Mouse (Mus musculus) kidney, postnatal 0 days (tissue): ENCODE measurements around the gene Cnot1. TPM values are rescaled to one million over a fixed set of nuclear protein-coding genes. Genes with fewer than 3 reads are reported as not detected.
A peak's percentile ranks its signal among the peaks of the same experiment; 100 is the strongest.

Experiments
- ATAC-seq: fragments of 200-750 bp; cut with Nextera tagmentation; replicated peaks from 2 replicates; pipeline ENCODE4 v1.8.0; 2017; ENCODE audit warnings: low read depth, moderate number of reproducible peaks, moderate TSS enrichment, moderate library complexity; ENCODE audit not compliant: low FRiP score
- DNase-seq: peaks from one replicate; pipeline ENCODE4 v3.0.0-alpha.2; 2016; ENCODE audit warnings: low spot score
- H3K27ac ChIP-seq: fragments of 300-500 bp; sonication (generic); 2 replicates; pipeline ENCODE4 v1.5.1; 2014; ENCODE audit warnings: mild to moderate bottlenecking
- H3K27me3 ChIP-seq: fragments of 300-500 bp; sonication (generic); 2 replicates; pipeline ENCODE4 v1.6.1; 2014; ENCODE audit warnings: low read length, mixed read lengths; ENCODE audit not compliant: insufficient read depth
- H3K36me3 ChIP-seq: fragments of 300-500 bp; sonication (generic); 2 replicates; pipeline ENCODE4 v1.6.1; 2014; ENCODE audit warnings: low read length, mixed read lengths; ENCODE audit not compliant: insufficient read depth
- H3K4me1 ChIP-seq: fragments of 300-500 bp; sonication (generic); replicated peaks from 2 replicates; pipeline ENCODE4 v1.6.1; 2014; ENCODE audit warnings: antibody characterized with exemption, low read length, mixed read lengths; ENCODE audit not compliant: insufficient read depth
- H3K4me2 ChIP-seq: fragments of 300-500 bp; sonication (generic); 2 replicates; pipeline ENCODE4 v1.6.1; 2014; ENCODE audit warnings: mild to moderate bottlenecking, low read length, moderate library complexity, mixed read lengths
- H3K4me3 ChIP-seq: fragments of 300-500 bp; sonication (generic); replicated peaks from 2 replicates; pipeline ENCODE4 v1.5.1; 2014; ENCODE audit warnings: low read depth, low read length
- H3K9ac ChIP-seq: fragments of 300-500 bp; sonication (generic); 2 replicates; pipeline ENCODE4 v1.6.1; 2014; ENCODE audit warnings: low read depth, low read length
- H3K9me3 ChIP-seq: fragments of 300-500 bp; sonication (generic); replicated peaks from 2 replicates; pipeline ENCODE4 v1.6.1; 2016; ENCODE audit warnings: low read length, inconsistent platforms, mixed read lengths
- CTCF ChIP-seq: IDR thresholded peaks from 2 replicates; pipeline ENCODE4 v1.5.1; 2016; ENCODE audit warnings: antibody characterized with exemption, low read depth, mild to moderate bottlenecking, moderate library complexity
- WGBS: fragments of 180-500 bp; shearing (Covaris S2); extraction: QIAGEN DNeasy Blood & Tissue Kit; methylation state at CpG from one replicate; pipeline ENCODE4 v1.1.7; 2014; 5-methylcytosine and 5-hydroxymethylcytosine counted together
- polyA plus RNA-seq: library from polyadenylated mRNA; unstranded; fragments of >200 nt; fragmentation: Nextera tagmentation; extraction: Ambion mirVana; gene quantifications from 2 replicates; pipeline ENCODE4 v1.2.1, GENCODE M21; 2015

Gene Cnot1
- polyA plus RNA-seq, 1 experiment from 2014 or later, result 28.7 TPM

DNA sequence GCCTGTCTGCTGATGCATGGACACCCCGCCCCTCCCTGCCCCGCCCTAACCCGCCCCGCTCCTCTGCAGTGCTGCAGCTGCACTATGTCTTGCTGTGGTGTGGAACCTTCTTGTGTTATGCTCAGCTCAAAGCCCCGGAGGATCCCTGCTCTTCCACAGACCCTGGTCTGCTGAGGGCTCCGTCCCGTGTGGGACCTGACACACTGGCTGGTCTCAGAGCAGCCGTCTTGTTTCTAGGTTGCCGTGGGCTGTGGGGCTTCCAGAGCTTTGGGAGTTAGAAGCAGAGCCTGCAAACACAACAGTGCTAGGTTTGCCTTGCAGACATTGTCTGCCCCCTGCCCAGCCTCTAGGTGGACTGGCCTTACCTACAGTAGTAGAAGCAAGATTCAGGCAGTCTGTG lies 94.9 kb downstream of the Cnot1 start:
- no peak for ATAC-seq
- no peak for TF ChIP-seq CTCF

DNA sequence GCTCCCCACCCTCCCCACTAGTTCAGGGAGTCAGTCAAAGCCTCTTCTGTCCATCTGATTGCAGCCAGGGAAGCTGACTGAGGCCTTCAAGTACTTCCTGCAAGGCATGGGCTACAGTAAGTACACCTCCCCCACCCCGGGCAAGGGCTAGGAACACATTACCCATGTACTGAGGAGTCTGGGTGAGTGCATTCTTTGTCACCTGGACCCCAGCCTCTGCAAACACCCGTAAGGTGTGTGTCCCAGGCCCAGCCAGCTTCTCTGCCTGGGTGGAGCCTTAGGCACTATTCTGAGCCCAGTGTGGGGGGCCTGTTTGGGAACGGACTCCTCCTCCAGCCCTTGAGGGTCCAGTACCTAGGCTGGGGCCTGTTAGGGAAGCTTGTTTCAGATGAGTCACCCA lies 96.2 kb downstream of the Cnot1 start:
- Histone ChIP-seq H3K36me3 (no peaks in the 10 kb centered on the region), H3K4me1 (no peaks in the 10 kb centered on the region), H3K4me3 (no peak overlapping the region), H3K9me3 (no peaks in the 10 kb centered on the region), H3K9ac (no peak overlapping the region), H3K4me2 (no peak overlapping the region), H3K27me3 (no peaks in the 10 kb centered on the region), H3K27ac (no peak overlapping the region)
- ATAC-seq, result no peak
- DNase-seq, result no peak
- WGBS, result 66% methylated on average over 3 of the region's 3 CpGs
- no peak for TF ChIP-seq CTCF

More for the DNA sequence above, 94.9 kb downstream of the Cnot1 start:
- Histone ChIP-seq H3K36me3 (no peaks in the 10 kb centered on the region), H3K4me3 (no peak overlapping the region), H3K9me3 (no peaks in the 10 kb centered on the region), H3K27ac (no peak overlapping the region), H3K4me1 (no peaks in the 10 kb centered on the region; the same call in 1 of the 2 replicates), H3K4me2 (no peak overlapping the region), H3K27me3 (no peaks in the 10 kb centered on the region), H3K9ac (no peak overlapping the region)
- 76% methylated on average over 9 of the region's 9 CpGs for WGBS
- no peak for DNase-seq

DNA sequence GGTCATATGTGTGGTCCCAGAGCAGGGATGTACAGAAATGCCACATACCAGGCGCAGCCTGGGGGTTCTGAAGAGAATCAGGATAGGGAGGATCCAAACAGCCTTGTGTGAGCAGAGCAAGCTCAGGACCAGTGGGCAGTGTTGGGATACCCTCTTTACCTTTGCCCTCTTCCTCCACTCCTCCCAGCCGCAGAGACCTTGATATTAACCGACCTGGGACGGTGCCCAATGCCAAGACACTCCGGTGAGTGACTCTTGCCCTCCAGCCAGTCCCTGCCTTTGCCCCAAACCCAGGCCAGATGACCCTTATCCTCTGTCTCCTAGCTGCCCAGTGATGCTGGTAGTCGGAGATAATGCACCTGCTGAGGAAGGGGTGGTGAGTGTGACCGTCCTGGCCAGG lies 97.7 kb downstream of the Cnot1 start:
- Histone ChIP-seq H3K9me3 (no peaks in the 10 kb centered on the region), H3K4me3 (no peak overlapping the region), H3K9ac (no peak overlapping the region), H3K4me2 (no peak overlapping the region), H3K36me3 (no peaks in the 10 kb centered on the region), H3K27ac (no peak overlapping the region), H3K4me1 (no peaks in the 10 kb centered on the region), H3K27me3 (no peaks in the 10 kb centered on the region)
- 82% methylated on average over 7 of the region's 7 CpGs for WGBS
- ATAC-seq, result no peak
- no peak for TF ChIP-seq CTCF
- no peak for DNase-seq

DNA sequence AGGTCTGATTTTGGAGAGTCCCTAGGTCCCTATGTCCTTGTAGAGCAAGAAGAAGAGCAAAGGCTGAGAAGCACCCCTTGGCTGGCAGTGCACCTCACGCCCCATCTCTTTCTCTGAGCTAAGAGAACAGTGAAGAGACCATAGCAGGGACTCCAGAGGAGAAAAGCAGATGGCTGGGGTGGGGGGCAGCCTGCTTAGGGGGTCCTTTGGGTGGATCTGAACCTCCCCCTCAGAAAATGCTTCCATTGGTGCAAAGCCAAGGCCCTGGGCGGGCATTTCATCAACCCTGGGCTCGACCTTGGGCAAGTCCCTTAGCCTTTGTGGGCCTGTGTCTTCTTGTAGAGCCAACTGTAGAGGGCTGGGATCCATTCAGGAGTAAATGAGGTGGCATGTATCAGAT lies 102.7 kb downstream of the Cnot1 start:
- no peak for ATAC-seq
- H3K4me2 ChIP-seq, result no peak overlapping the region
- no peak overlapping the region for H3K27ac ChIP-seq
- H3K4me1 ChIP-seq, result peaks cover 12% of the 10 kb centered on the region; the same call in 1 of the 2 replicates
- no peaks in the 10 kb centered on the region for H3K9me3 ChIP-seq
- no peak overlapping the region for H3K9ac ChIP-seq
- no peak for DNase-seq
- WGBS, result 100% methylated on average over 3 of the region's 3 CpGs
- no peaks in the 10 kb centered on the region for H3K27me3 ChIP-seq
- no peak for TF ChIP-seq CTCF
- no peak overlapping the region for H3K4me3 ChIP-seq
- no peaks in the 10 kb centered on the region for H3K36me3 ChIP-seq

DNA sequence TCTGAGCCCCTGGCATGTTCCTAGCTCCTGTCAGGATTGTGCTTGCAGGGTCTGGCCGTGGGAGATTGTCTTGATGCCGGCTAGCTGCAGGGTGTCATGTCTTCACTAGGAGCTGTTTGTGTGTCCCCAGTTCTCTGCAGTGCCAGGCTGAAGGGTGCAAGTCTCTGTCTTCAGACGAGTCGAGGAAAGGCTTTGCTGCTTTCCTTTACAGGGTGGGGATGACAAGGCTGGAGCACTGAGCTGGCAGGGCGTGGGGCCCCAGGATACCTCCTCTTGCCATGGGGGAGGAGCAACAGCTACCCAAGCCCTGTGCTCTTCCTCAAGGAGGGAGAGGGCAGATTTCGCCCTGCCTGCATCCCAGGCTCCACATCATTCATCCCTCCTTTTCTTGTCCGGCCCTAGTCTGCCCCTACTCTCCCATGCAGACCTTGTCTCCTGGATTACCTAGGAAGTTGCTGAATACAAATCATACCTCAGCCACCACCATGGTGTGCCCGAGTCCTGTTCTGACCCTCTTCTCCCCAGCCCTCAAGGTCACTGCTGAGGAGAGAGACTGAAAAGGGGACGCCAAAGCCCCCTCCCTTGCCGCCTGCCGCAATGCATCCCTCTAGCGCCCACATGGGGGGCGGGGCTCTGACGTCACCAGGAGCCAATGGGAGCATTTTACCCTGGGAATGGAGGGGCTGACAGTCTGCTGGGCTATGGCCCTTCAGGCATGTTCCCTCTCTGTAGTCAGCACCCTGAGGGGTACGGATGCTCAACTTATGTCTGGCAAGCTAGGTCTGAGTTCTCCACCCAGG lies 103.6 kb downstream of the Cnot1 start:
- Histone ChIP-seq H3K36me3 (no peaks in the 10 kb centered on the region), H3K4me1 (peaks cover 12% of the 10 kb centered on the region; the same call in 1 of the 2 replicates), H3K27me3 (no peaks in the 10 kb centered on the region), H3K4me3 (peak overlapping the region; percentile 56), H3K9me3 (no peaks in the 10 kb centered on the region), H3K27ac (no peak overlapping the region), H3K4me2 (peak overlapping the region; percentile 98), H3K9ac (peak overlapping the region; percentile 64)
- DNase-seq (peak; percentile 53), ATAC-seq (peak; percentile 38)
- WGBS, result 4% methylated on average over 15 of the region's 15 CpGs
- no peak for TF ChIP-seq CTCF

DNA sequence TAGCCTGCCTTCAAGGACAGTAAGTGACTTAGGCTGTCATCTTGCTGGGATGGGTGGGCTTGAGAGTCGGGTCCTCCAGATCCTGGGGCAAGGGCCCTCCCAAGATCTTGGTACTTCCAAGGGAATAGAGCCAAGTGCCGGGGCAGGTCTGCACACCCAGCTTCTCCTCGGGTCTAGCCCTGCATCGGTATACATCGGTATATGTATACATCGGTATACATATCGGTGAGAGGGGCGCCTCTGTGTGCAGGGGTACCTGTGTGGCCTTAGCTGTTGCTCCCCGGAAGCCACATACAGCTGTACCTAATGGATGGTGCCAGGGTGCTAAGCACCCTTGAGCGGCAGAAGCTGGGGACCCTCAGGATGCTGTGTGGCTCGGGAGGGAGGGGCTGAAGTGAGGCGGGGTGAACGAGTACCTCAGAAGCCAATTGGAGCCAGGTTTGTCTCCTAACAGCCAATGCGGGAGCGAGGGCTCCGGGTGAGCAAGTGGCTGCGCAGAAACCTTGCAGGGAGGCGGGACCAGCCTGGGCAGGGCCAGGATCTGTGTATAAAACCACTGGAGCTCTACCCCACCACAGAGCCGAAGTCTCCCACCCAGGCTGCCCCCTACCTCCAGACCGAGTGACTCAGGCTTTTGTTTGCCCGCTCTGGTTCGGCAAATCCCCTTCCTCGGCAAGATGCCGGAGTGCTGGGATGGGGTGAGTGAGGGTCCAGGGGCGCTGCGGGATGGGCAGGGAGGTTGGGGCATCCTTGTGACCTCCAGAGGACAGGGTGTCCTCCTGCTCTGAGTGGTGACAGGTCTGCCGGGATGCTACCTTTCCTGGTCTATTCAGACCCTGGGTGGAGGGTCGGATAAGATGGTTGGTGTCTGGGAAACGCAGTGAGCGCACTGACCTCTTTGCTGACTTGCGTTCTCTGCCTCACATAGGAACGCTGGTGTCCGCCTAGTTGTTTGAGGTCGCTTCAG lies 104.5 kb downstream of the Cnot1 start:
- no peak for TF ChIP-seq CTCF
- ATAC-seq, result peak; percentile 87
- Histone ChIP-seq H3K9ac (peak overlapping the region; percentile 64), H3K4me3 (peak overlapping the region; percentile 56), H3K27ac (no peak overlapping the region), H3K4me2 (peak overlapping the region; percentile 98), H3K9me3 (no peaks in the 10 kb centered on the region), H3K27me3 (no peaks in the 10 kb centered on the region), H3K4me1 (peaks cover 12% of the 10 kb centered on the region; the same call in 1 of the 2 replicates), H3K36me3 (no peaks in the 10 kb centered on the region)
- DNase-seq, result peak; percentile 95
- 1% methylated on average over 34 of the region's 34 CpGs for WGBS
